Mouse (Mus musculus) embryonic facial prominence, embryonic 13.5 days (tissue): Measurements from ENCODE around the gene Wipf1. TPM values are rescaled to one million over a fixed set of nuclear protein-coding genes. Genes with fewer than 3 reads are reported as not detected.
"Not testable (repeated sequence)": the region's sequence is repeated elsewhere in the genome, so short reads cannot be mapped to it uniquely, and the experiment has no call there.

Source experiments
- ATAC-seq: fragments of 200-750 bp; cut with Nextera tagmentation; 2 replicates; pipeline ENCODE4 v1.8.0; 2017; ENCODE audit warnings: low read depth; ENCODE audit not compliant: insufficient number of reproducible peaks, insufficient read depth, low FRiP score, low TSS enrichment
- H3K27ac ChIP-seq: fragments of 300-500 bp; sonication (generic); 2 replicates; pipeline ENCODE4 v1.5.1; 2015; ENCODE audit warnings: moderate library complexity, mild to moderate bottlenecking, inconsistent platforms
- H3K27me3 ChIP-seq: fragments of 300-500 bp; sonication (generic); 2 replicates; pipeline ENCODE4 v1.6.1; 2015; ENCODE audit warnings: mild to moderate bottlenecking, inconsistent platforms
- H3K36me3 ChIP-seq: fragments of 300-500 bp; sonication (generic); 2 replicates; pipeline ENCODE4 v1.6.1; 2015; ENCODE audit warnings: mild to moderate bottlenecking, inconsistent platforms
- H3K4me1 ChIP-seq: fragments of 300-500 bp; sonication (generic); 2 replicates; pipeline ENCODE4 v1.6.1; 2015; ENCODE audit warnings: inconsistent platforms
- H3K4me2 ChIP-seq: fragments of 300-500 bp; sonication (generic); 2 replicates; pipeline ENCODE4 v1.6.1; 2015; ENCODE audit warnings: moderate library complexity, mild to moderate bottlenecking, inconsistent platforms
- H3K4me3 ChIP-seq: fragments of 300-500 bp; sonication (generic); 2 replicates; pipeline ENCODE4 v1.5.1; 2015; ENCODE audit warnings: mild to moderate bottlenecking, inconsistent platforms
- H3K9ac ChIP-seq: fragments of 300-500 bp; sonication (generic); 2 replicates; pipeline ENCODE4 v1.6.1; 2015; ENCODE audit warnings: mild to moderate bottlenecking, inconsistent platforms
- H3K9me3 ChIP-seq: fragments of 300-500 bp; sonication (generic); 2 replicates; pipeline ENCODE4 v1.6.1; 2016; ENCODE audit warnings: inconsistent platforms
- WGBS: fragments of 180-500 bp; shearing (Covaris S2); methylation state at CpG from one replicate; pipeline ENCODE4 v1.1.7; 2015; ENCODE audit warnings: mixed read lengths; 5-methylcytosine and 5-hydroxymethylcytosine counted together
- polyA plus RNA-seq: library from polyadenylated mRNA; unstranded; fragments of >200 nt; fragmentation: Nextera tagmentation; extraction: Ambion mirVana; gene quantifications from 2 replicates; pipeline ENCODE4 v1.2.1, GENCODE M21; 2015

Wipf1 gene
- polyA plus RNA-seq, 1 experiment from 2014 or later, result 19.9 TPM

GRCm38 (mm10) chr2:73521737-73522136, 7.8 kb downstream of the Wipf1 start:
- 17% methylated on average over 5 of the region's 5 CpGs for WGBS
- H3K4me2 ChIP-seq, result peak overlapping the region; percentile 26

GRCm38 (mm10) chr2:73518966-73519365, 10.6 kb downstream of the Wipf1 start:
- Histone ChIP-seq H3K27me3 (no peaks in the 10 kb centered on the region), H3K9ac (no peak overlapping the region; the same call in 1 of the 2 replicates), H3K9me3 (no peaks in the 10 kb centered on the region), H3K4me2 (peak overlapping the region; percentile 32; the same call in 1 of the 2 replicates), H3K4me1 (peaks cover 42% of the 10 kb centered on the region), H3K36me3 (peaks cover 10% of the 10 kb centered on the region; the same call in 1 of the 2 replicates), H3K4me3 (no peak overlapping the region), H3K27ac (peak overlapping the region; percentile 74)
- 28% methylated on average over 5 of the region's 5 CpGs for WGBS
- ATAC-seq, result no peak

More at GRCm38 (mm10) chr2:73521737-73522136, 7.8 kb downstream of the Wipf1 start:
- H3K27me3 ChIP-seq, result no peaks in the 10 kb centered on the region
- H3K36me3 ChIP-seq, result peaks cover 2% of the 10 kb centered on the region; the same call in 1 of the 2 replicates
- H3K9me3 ChIP-seq, result no peaks in the 10 kb centered on the region
- H3K9ac ChIP-seq, result no peak overlapping the region
- H3K4me1 ChIP-seq, result peaks cover 54% of the 10 kb centered on the region
- no peak overlapping the region for H3K4me3 ChIP-seq
- 0 out of 2 replicates have a peak overlapping the region, but pooled peaks have one; percentile 34 for H3K27ac ChIP-seq
- 0 out of 2 replicates have a peak, but pooled peaks have one; percentile 43 for ATAC-seq

DNA sequence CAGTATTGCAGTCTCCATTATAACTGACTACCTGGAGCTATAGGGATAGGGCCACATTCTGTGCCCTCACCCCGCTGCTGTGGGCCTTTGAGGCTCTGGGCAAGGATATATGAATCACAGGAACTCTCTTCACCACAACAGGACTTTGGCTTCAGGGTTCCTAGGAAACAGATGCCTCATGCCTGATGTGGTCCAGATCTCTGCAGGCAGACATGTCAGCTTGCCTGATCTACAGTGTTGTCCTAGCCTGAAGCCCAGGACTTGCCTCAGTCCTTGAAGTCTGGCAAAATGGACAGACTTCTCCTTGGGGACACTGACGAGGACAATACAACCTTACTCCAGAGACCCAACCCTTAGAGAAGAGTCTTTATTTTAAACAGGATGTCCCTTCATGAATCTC, 11.2 kb downstream of the Wipf1 start:
- ATAC-seq, result no peak
- H3K9ac ChIP-seq, result no peak overlapping the region
- H3K27ac ChIP-seq, result peak overlapping the region; percentile 74
- H3K27me3 ChIP-seq, result no peaks in the 10 kb centered on the region
- no peaks in the 10 kb centered on the region for H3K9me3 ChIP-seq
- H3K4me1 ChIP-seq, result peaks cover 42% of the 10 kb centered on the region
- H3K4me2 ChIP-seq, result no peak overlapping the region
- 77% methylated on average over 2 of the region's 2 CpGs for WGBS
- no peak overlapping the region for H3K4me3 ChIP-seq
- peaks cover 10% of the 10 kb centered on the region; the same call in 1 of the 2 replicates for H3K36me3 ChIP-seq

GRCm38 (mm10) chr2:73514178-73514577, 15.4 kb downstream of the Wipf1 start:
- 87% methylated on average over 6 of the region's 6 CpGs for WGBS
- peaks cover 49% of the 10 kb centered on the region for H3K4me1 ChIP-seq
- H3K4me3 ChIP-seq, result no peak overlapping the region
- no peaks in the 10 kb centered on the region for H3K9me3 ChIP-seq
- no peaks in the 10 kb centered on the region for H3K27me3 ChIP-seq
- 0 out of 2 replicates have a peak overlapping the region, but pooled peaks have one; percentile 16 for H3K27ac ChIP-seq
- peaks cover 10% of the 10 kb centered on the region; the same call in 1 of the 2 replicates for H3K36me3 ChIP-seq
- H3K9ac ChIP-seq, result no peak overlapping the region
- ATAC-seq, result no peak
- no peak overlapping the region for H3K4me2 ChIP-seq

DNA sequence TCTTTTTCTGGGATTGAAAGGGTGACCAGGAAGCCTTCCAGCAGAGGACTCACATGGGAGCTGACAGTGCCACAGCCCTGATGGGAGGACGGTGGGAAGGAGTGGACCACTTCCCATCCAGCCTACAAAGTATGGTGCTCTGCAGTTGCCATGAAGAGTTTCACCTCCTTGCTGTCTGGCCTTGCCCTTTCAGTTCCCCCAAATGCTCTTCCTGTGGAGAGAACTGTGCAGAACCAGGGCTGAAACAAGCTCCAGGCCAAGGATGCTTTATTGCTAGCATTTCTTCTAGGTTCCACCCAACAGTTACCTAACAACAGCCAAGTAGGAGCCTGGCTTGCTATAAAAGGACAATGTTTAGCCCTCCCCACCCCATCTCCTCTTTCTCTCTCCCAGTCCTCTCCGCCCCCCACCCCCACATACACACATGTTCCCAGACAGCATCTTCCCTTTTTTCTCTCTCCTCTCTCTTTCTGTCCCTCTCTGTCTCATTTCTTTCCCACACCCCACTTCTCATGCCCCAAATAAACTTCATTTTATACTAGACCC, 16.3 kb downstream of the Wipf1 start:
- Histone ChIP-seq H3K9me3 (no peaks in the 10 kb centered on the region), H3K9ac (0 out of 2 replicates have a peak overlapping the region, but pooled peaks have one; percentile 3), H3K27me3 (no peaks in the 10 kb centered on the region), H3K36me3 (peaks cover 10% of the 10 kb centered on the region; the same call in 1 of the 2 replicates), H3K4me1 (peaks cover 53% of the 10 kb centered on the region), H3K4me2 (no peak overlapping the region), H3K4me3 (no peak overlapping the region), H3K27ac (peak overlapping the region; percentile 39; the same call in 1 of the 2 replicates)
- WGBS, result 88% methylated on average over 2 of the region's 2 CpGs
- ATAC-seq, result no peak

DNA sequence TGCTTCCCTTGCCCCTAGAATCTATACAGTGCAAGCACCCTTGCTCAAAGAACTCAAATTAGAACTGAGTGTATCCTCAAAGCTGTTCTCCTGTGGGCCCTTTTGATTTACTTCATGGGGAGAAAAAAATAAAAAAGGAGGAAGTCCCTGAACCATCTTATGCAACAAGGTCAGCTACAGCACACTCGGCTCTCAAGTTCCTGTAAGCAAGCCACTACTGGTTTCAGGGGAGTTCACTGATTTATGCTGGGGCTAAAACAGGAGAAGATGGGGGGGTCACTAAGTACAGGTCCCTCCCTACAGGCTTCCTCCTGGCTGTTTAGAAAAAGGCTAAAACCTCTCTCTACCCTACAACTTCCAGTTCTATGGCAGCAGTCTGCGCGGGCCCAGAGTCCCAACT, 17.5 kb downstream of the Wipf1 start:
- ATAC-seq, result no peak
- H3K9me3 ChIP-seq, result no peaks in the 10 kb centered on the region
- no peak overlapping the region for H3K4me2 ChIP-seq
- peak overlapping the region; percentile 57; the same call in 1 of the 2 replicates for H3K27ac ChIP-seq
- H3K36me3 ChIP-seq, result peaks cover 10% of the 10 kb centered on the region; the same call in 1 of the 2 replicates
- H3K4me1 ChIP-seq, result peaks cover 60% of the 10 kb centered on the region
- no peaks in the 10 kb centered on the region for H3K27me3 ChIP-seq
- 83% methylated on average over 3 of the region's 3 CpGs for WGBS
- no peak overlapping the region for H3K9ac ChIP-seq
- no peak overlapping the region for H3K4me3 ChIP-seq

DNA sequence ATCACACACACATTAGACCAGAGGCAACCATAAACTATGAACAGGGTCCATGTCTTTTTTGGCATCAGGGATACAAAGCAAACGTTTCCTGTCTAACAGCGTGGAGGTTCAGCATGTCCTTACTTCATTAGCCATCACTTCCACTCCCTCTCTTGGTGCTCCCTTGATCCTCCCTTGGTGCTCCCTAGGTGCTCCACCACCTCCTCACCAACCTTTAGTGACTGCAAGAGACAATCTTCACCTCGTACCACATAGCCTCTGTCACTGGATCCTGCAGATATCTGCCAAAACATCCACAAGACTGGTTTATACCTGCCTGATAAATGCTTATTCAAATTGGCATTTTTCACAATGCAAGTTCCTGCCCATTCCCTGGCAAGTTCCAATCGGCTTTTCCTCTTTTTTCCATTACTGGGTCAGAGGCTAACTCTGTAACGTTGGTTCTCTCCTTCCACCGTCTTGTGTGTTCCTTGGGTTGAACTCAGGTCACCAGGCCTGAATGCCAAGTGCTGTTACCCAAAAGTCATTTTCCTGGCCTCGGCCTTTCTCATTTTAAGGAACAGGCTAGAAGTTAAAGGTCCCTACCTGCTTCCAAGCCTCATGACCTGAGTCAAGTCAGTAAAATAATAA, 18.7 kb downstream of the Wipf1 start:
- Histone ChIP-seq H3K9me3 (no peaks in the 10 kb centered on the region), H3K27ac (no peak overlapping the region), H3K4me1 (peaks cover 64% of the 10 kb centered on the region), H3K27me3 (no peaks in the 10 kb centered on the region), H3K36me3 (no peaks in the 10 kb centered on the region), H3K4me2 (no peak overlapping the region), H3K4me3 (no peak overlapping the region), H3K9ac (no peak overlapping the region)
- WGBS, result 67% methylated on average over 7 of the region's 7 CpGs
- ATAC-seq, result no peak

DNA sequence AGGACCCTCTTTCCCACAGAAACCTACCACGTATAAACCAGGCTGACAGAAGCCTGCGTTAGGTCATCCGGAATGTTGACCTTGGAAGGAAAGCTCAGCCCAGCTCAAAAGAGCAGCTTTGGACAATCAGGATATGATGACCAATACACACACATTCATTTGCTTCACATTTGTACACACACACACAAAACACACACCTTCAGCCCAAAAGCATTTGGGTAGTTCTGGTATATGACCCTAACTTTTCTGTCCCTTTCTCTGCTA, 19.6 kb downstream of the Wipf1 start:
- peak overlapping the region; percentile 96 for H3K27ac ChIP-seq
- no peak overlapping the region for H3K4me2 ChIP-seq

GRCm38 (mm10) chr2:73509248-73510024, 20.1 kb downstream of the Wipf1 start:
- Histone ChIP-seq H3K4me3 (peak overlapping the region; percentile 6; the same call in 1 of the 2 replicates), H3K27ac (peak overlapping the region; percentile 96), H3K27me3 (no peaks in the 10 kb centered on the region), H3K4me1 (peaks cover 66% of the 10 kb centered on the region), H3K9me3 (no peaks in the 10 kb centered on the region), H3K9ac (peak overlapping the region; percentile 47; the same call in 1 of the 2 replicates), H3K36me3 (no peaks in the 10 kb centered on the region), H3K4me2 (peak overlapping the region; percentile 49)
- ATAC-seq, result peak; percentile 68
- WGBS, result 21% methylated on average over 15 of the region's 15 CpGs

More for the DNA sequence above, 19.6 kb downstream of the Wipf1 start:
- 71% methylated on average over 3 of the region's 3 CpGs for WGBS
- H3K36me3 ChIP-seq, result no peaks in the 10 kb centered on the region
- H3K4me3 ChIP-seq, result no peak overlapping the region
- H3K9me3 ChIP-seq, result no peaks in the 10 kb centered on the region
- no peak overlapping the region for H3K9ac ChIP-seq
- no peak for ATAC-seq
- H3K4me1 ChIP-seq, result peaks cover 66% of the 10 kb centered on the region
- H3K27me3 ChIP-seq, result no peaks in the 10 kb centered on the region

- 0 out of 2 replicates have a peak overlapping the region, but pooled peaks have one; percentile 28 for H3K9ac ChIP-seq
- H3K27ac ChIP-seq, result peak overlapping the region; percentile 96
- 53% methylated on average over 7 of the region's 7 CpGs for WGBS
- ATAC-seq, result no peak
- H3K27me3 ChIP-seq, result no peaks in the 10 kb centered on the region
- H3K4me3 ChIP-seq, result no peak overlapping the region
- no peak overlapping the region for H3K4me2 ChIP-seq
- no peaks in the 10 kb centered on the region for H3K36me3 ChIP-seq
- no peaks in the 10 kb centered on the region for H3K9me3 ChIP-seq
- H3K4me1 ChIP-seq, result peaks cover 69% of the 10 kb centered on the region
Observed at GRCm38 (mm10) chr2:73507886-73508285, 21.6 kb downstream of the Wipf1 start.

- WGBS, result 85% methylated on average over 4 of the region's 4 CpGs
- peaks cover 68% of the 10 kb centered on the region for H3K4me1 ChIP-seq
- not testable (repeated sequence) for H3K4me2 ChIP-seq, H3K27ac ChIP-seq, H3K36me3 ChIP-seq, H3K4me3 ChIP-seq, H3K27me3 ChIP-seq, ATAC-seq, H3K9ac ChIP-seq, H3K9me3 ChIP-seq
Observed at GRCm38 (mm10) chr2:73506337-73506736, 23.2 kb downstream of the Wipf1 start.
